Mouse (Mus musculus) hindbrain, embryonic 16.5 days (tissue): ENCODE data around the gene Lpin1. TPM values are rescaled to one million over a fixed set of nuclear protein-coding genes. Genes with fewer than 3 reads are reported as not detected.

Source experiments
- ATAC-seq: fragments of 200-750 bp; cut with Nextera tagmentation; 2 replicates; pipeline ENCODE4 v1.8.0; 2017; ENCODE audit warnings: moderate TSS enrichment, moderate library complexity
- H3K27ac ChIP-seq: fragments of 300-500 bp; sonication (generic); 2 replicates; pipeline ENCODE4 v1.5.1; 2014; ENCODE audit warnings: low read depth, mild to moderate bottlenecking, control low read depth, low read length, moderate library complexity
- H3K27me3 ChIP-seq: fragments of 300-500 bp; sonication (generic); replicated peaks from 2 replicates; pipeline ENCODE4 v1.6.1; 2014; ENCODE audit warnings: low read length; ENCODE audit not compliant: control insufficient read depth, insufficient read depth
- H3K36me3 ChIP-seq: fragments of 300-500 bp; sonication (generic); 2 replicates; pipeline ENCODE4 v1.6.1; 2014; ENCODE audit warnings: mild to moderate bottlenecking, low read length, moderate library complexity, mixed read lengths; ENCODE audit not compliant: control insufficient read depth, insufficient read depth
- H3K4me1 ChIP-seq: fragments of 300-500 bp; sonication (generic); 2 replicates; pipeline ENCODE4 v1.6.1; 2014; ENCODE audit warnings: low read depth, low read length; ENCODE audit not compliant: control insufficient read depth, insufficient read depth
- H3K4me2 ChIP-seq: fragments of 300-500 bp; sonication (generic); 2 replicates; pipeline ENCODE4 v1.6.1; 2014; ENCODE audit warnings: mild to moderate bottlenecking, low read length, control low read depth, moderate library complexity
- H3K4me3 ChIP-seq: fragments of 300-500 bp; sonication (generic); 2 replicates; pipeline ENCODE4 v1.5.1; 2014; ENCODE audit warnings: mild to moderate bottlenecking, low read length, control low read depth, moderate library complexity
- H3K9ac ChIP-seq: fragments of 300-500 bp; sonication (generic); 2 replicates; pipeline ENCODE4 v1.6.1; 2014; ENCODE audit warnings: low read depth, mild to moderate bottlenecking, control low read depth, low read length, moderate library complexity
- H3K9me3 ChIP-seq: fragments of 300-500 bp; sonication (generic); 2 replicates; pipeline ENCODE4 v1.6.1; 2014; ENCODE audit warnings: mild to moderate bottlenecking, low read length, moderate library complexity; ENCODE audit not compliant: control insufficient read depth
- WGBS: fragments of 180-500 bp; shearing (Covaris S2); extraction: QIAGEN DNeasy Blood & Tissue Kit; methylation state at CpG from one replicate; pipeline ENCODE4 v1.1.7; 2014; 5-methylcytosine and 5-hydroxymethylcytosine counted together
- polyA plus RNA-seq: library from polyadenylated mRNA; unstranded; fragments of >200 nt; fragmentation: Nextera tagmentation; extraction: Ambion mirVana; gene quantifications from 2 replicates; pipeline ENCODE4 v1.2.1, GENCODE M21; 2015

Gene Lpin1
- polyA plus RNA-seq, 1 experiment from 2014 or later = 14.8 TPM

- H3K36me3 ChIP-seq = peaks cover 37% of the 10 kb centered on the region
- WGBS = 36% methylated on average over 12 of the region's 12 CpGs
- H3K27me3 ChIP-seq = no peaks in the 10 kb centered on the region
- H3K9me3 ChIP-seq = no peaks in the 10 kb centered on the region
- H3K9ac ChIP-seq = no peak overlapping the region
- no peak overlapping the region for H3K4me2 ChIP-seq
- H3K4me3 ChIP-seq = no peak overlapping the region
- H3K27ac ChIP-seq = no peak overlapping the region
- peaks cover 9% of the 10 kb centered on the region for H3K4me1 ChIP-seq
- ATAC-seq = peak; percentile 18; the same call in 1 of the 2 replicates
Measured at GRCm38 (mm10) chr12:16548824-16549375, 61.9 kb downstream of the Lpin1 start.

DNA sequence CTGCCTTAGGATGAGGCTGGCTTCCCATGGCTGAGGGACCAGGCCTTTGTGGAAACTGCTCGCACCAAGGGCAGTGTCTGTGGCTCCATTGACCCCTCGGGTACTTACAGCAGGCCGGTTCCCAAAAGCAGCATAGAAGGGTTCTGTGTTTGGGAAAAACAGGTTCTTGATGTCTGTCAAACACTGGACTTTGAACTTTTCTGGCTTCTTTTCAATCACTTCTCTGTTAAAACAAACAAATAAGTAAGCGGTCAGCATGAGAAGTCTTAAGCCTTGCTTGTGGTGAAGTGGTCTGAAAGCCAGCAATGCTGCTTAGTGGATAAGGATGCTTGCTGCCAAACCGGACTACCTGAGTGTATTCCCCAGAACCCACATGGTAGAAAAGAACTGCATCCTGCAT lies 69.2 kb downstream of the Lpin1 start:
- Histone ChIP-seq H3K4me2 (no peak overlapping the region), H3K27me3 (no peaks in the 10 kb centered on the region), H3K4me1 (no peaks in the 10 kb centered on the region), H3K36me3 (peaks cover 40% of the 10 kb centered on the region), H3K4me3 (no peak overlapping the region), H3K9ac (no peak overlapping the region), H3K9me3 (no peaks in the 10 kb centered on the region), H3K27ac (no peak overlapping the region)
- ATAC-seq = no peak
- 89% methylated on average over 5 of the region's 5 CpGs for WGBS

GRCm38 (mm10) chr12:16540712-16541111 lies 70.1 kb downstream of the Lpin1 start:
- H3K4me2 ChIP-seq = no peak overlapping the region
- WGBS = 86% methylated on average over 8 of the region's 8 CpGs
- peaks cover 37% of the 10 kb centered on the region for H3K36me3 ChIP-seq
- H3K27ac ChIP-seq = no peak overlapping the region
- no peaks in the 10 kb centered on the region for H3K4me1 ChIP-seq
- H3K9ac ChIP-seq = no peak overlapping the region
- no peaks in the 10 kb centered on the region for H3K27me3 ChIP-seq
- H3K9me3 ChIP-seq = no peaks in the 10 kb centered on the region
- no peak for ATAC-seq
- no peak overlapping the region for H3K4me3 ChIP-seq

- no peak overlapping the region for H3K27ac ChIP-seq
- no peaks in the 10 kb centered on the region for H3K27me3 ChIP-seq
- H3K36me3 ChIP-seq = peaks cover 36% of the 10 kb centered on the region
- H3K4me1 ChIP-seq = no peaks in the 10 kb centered on the region
- no peaks in the 10 kb centered on the region for H3K9me3 ChIP-seq
- 82% methylated on average over 5 of the region's 5 CpGs for WGBS
- no peak for ATAC-seq
- no peak overlapping the region for H3K4me3 ChIP-seq
- no peak overlapping the region for H3K9ac ChIP-seq
- H3K4me2 ChIP-seq = no peak overlapping the region
Measured at GRCm38 (mm10) chr12:16539965-16540661, 70.7 kb downstream of the Lpin1 start.

DNA sequence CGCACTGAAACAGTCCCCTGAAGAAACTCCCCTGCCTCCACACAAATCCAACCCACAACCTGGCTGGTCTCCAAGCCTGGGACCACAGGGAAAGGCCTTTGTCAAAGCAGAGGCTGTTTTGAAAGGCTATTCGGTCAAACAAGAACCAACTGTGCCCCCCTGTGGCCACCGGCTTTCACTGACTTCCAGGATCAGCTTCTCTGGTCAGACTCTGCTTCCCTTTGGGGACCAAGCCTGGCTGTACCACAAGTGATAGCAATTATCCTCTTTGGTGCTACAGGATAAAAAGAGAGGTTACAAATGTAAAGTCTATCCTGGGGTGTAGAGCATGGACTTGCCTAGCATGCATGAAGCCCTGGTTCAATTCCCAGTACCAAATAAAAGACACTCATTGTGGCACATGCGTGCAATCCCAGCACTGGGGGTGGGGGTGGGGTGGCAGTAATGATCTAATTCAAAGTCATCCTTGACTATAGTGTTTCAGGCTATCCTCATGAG lies 77.4 kb downstream of the Lpin1 start:
- no peaks in the 10 kb centered on the region for H3K27me3 ChIP-seq
- WGBS = 14% methylated on average over 4 of the region's 4 CpGs
- H3K9ac ChIP-seq = peak overlapping the region; percentile 55; the same call in 1 of the 2 replicates
- peak; percentile 86 for ATAC-seq
- H3K4me1 ChIP-seq = peaks cover 11% of the 10 kb centered on the region
- peak overlapping the region; percentile 71 for H3K27ac ChIP-seq
- peaks cover 7% of the 10 kb centered on the region for H3K36me3 ChIP-seq
- H3K9me3 ChIP-seq = no peaks in the 10 kb centered on the region
- H3K4me3 ChIP-seq = no peak overlapping the region
- H3K4me2 ChIP-seq = peak overlapping the region; percentile 18

- H3K9ac ChIP-seq = peak overlapping the region; percentile 55
- peaks cover 11% of the 10 kb centered on the region for H3K4me1 ChIP-seq
- H3K27ac ChIP-seq = peak overlapping the region; percentile 71
- H3K27me3 ChIP-seq = no peaks in the 10 kb centered on the region
- peak; percentile 73 for ATAC-seq
- H3K9me3 ChIP-seq = no peaks in the 10 kb centered on the region
- 32% methylated on average over 7 of the region's 7 CpGs for WGBS
- H3K4me3 ChIP-seq = no peak overlapping the region
- H3K4me2 ChIP-seq = peak overlapping the region; percentile 18
- peaks cover 5% of the 10 kb centered on the region for H3K36me3 ChIP-seq
Measured at GRCm38 (mm10) chr12:16532860-16533230, 77.9 kb downstream of the Lpin1 start.

DNA sequence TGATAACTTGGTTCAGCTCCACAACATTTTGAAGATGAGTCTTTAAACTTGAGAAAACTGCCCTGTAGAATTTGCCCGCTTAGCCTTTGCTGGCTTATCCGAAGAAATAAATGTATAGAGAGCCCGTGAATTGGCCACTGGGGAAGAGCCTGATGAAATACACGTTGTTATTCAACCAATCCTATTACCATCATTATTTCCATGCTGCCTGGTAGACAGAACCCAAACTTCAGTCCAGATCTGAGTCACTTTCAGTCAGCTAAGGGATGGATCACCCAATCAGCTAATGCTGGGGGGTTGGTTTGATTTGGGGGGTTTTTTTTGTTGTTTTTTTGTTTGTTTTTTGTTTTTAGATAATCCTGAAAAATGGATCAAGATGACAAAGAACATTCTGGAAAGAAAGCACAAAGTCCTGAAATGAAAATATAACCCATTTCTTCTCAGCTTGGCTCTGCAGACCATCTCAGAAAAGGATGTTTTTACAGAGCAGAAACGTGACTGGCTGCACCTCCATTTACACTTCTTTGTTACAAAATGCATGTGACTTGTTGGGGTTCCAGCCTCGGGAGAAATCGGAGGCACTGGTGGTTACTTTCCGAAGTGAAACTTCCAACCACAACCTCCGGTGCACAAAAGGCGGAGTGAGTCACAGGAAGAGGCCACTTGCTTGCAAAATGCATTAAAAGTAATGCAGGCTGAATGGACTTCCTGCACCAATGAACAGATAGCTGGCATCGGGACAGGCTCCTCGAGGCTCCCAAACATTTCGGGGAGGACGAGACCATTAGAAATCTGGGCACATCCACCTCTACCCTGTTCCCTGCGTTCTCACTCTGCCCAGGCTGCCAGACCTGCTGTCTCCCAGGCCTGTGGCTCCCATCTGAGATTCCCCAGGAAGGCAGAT lies 78.6 kb downstream of the Lpin1 start:
- Histone ChIP-seq H3K9ac (peak overlapping the region; percentile 55), H3K9me3 (no peaks in the 10 kb centered on the region), H3K36me3 (peaks cover 4% of the 10 kb centered on the region; the same call in 1 of the 2 replicates), H3K4me2 (peak overlapping the region; percentile 18), H3K27me3 (no peaks in the 10 kb centered on the region), H3K4me1 (peaks cover 11% of the 10 kb centered on the region), H3K4me3 (no peak overlapping the region), H3K27ac (peak overlapping the region; percentile 71)
- WGBS = 62% methylated on average over 15 of the region's 15 CpGs
- ATAC-seq = peak; percentile 75

DNA sequence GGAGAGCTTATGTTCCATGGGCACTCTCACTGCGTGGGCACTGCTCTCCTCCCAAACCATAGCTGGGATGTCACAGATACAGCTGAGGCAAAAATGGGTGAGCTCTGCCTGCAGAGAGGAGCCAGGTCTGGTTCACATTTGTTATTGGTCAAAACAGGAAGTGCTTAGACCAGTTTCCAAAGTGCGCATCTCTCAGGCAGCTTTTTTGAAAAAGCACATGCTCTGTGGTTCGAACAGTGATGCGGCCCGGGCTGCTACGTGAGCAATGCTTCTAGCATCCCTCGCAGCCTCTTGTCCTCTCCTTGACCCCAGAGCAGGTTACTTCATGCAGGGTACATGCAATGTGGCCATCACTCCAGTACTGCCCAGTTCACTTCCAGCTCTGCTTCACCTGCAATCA lies 82.1 kb downstream of the Lpin1 start:
- Histone ChIP-seq H3K27me3 (no peaks in the 10 kb centered on the region), H3K9me3 (no peaks in the 10 kb centered on the region), H3K36me3 (no peaks in the 10 kb centered on the region), H3K27ac (no peak overlapping the region), H3K4me1 (peaks cover 11% of the 10 kb centered on the region), H3K4me2 (no peak overlapping the region), H3K9ac (no peak overlapping the region), H3K4me3 (no peak overlapping the region)
- 85% methylated on average over 7 of the region's 7 CpGs for WGBS
- ATAC-seq = no peak

DNA sequence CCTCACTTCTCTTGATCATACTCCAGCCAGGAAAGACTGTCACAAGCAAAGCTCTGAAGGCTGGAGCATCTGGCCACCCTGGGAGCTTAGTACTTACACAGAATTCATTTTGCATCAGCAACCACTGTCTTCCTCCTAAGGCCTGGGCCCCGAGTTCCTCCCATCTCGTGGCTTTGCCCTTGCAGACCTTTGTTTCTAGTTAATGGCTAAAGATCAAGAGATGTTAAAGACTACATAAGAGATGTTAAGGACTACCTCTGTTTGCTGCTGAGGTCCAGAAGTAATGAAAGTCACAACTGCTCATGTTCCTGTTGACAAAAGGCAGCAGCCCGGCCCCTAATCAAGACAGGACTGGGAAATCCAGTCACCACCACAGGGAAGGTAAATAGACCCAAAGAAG lies 82.8 kb downstream of the Lpin1 start:
- Histone ChIP-seq H3K36me3 (no peaks in the 10 kb centered on the region), H3K9me3 (no peaks in the 10 kb centered on the region), H3K9ac (no peak overlapping the region), H3K4me1 (peaks cover 5% of the 10 kb centered on the region), H3K27ac (no peak overlapping the region), H3K4me3 (no peak overlapping the region), H3K27me3 (no peaks in the 10 kb centered on the region), H3K4me2 (no peak overlapping the region)
- ATAC-seq = no peak
- WGBS = 81% methylated on average over 3 of the region's 3 CpGs
